ENCODE assay signal across 19 mouse cellular contexts in the genomic region with DNA sequence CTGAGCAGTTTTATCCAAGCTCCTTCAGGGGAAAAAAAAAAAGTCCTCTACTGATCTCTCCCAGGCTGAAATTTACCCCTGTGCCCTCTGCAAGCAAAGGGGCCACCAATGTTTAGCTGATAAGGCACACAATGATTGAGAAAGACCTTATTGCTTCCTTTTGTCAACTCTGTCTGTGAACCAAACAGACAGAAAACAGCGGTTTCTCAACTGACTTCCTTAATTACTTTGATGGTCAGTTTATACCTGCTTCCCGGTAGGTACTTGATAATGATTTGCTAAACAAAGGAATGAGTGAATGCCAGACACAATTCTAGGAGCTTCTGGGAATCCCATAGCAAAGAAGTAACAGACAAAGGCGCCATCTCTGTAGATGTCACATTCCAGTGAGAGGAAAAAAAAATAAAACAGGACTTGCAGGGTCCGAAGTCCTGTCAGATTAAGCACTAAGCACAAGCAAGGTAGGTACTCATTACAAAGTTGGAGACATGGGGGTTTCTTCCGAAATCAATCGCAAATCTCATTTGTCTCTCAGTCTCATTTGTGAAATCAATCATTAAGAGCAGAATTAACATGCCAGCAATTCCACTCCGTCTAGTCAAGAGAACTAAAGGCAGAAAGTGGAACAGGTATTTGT. TPM values are rescaled to one million over a fixed set of nuclear protein-coding genes. Genes with fewer than 3 reads are reported as not detected.
DNase-seq lines count a peak whose midpoint lies in the region; ATAC-seq lines count a peak whose summit lies in the region.
"Had no signal": no experiment of that assay in that cellular context is flagged by ENCODE, and none has a peak within 500 bp of the region (broad histone marks: within the 10 kb centered on the region; RNA-seq: fewer than 3 reads in every experiment).

No protein-coding gene starts in this region.

- H3K9me3 ChIP-seq in heart, embryonic 11.5 days (replicated peaks; ENCODE audit: control insufficient read depth, low read length) = no peaks in the 10 kb centered on the region
- no peaks in the 10 kb centered on the region for H3K9me3 ChIP-seq in midbrain, embryonic 11.5 days (ENCODE audit: control insufficient read depth, low read length)
- no peaks in the 10 kb centered on the region for H3K9me3 ChIP-seq in midbrain, embryonic 13.5 days
- H3K9me3 ChIP-seq in limb, embryonic 11.5 days (ENCODE audit: control insufficient read depth, low read length) = no peaks in the 10 kb centered on the region
- H3K9me3 ChIP-seq: neural tube, embryonic 13.5 days had no signal

- H3K27ac ChIP-seq in heart, embryonic 11.5 days (ENCODE audit: low read depth, low read length) = no peak overlapping the region
- H3K27ac ChIP-seq in midbrain, embryonic 11.5 days (ENCODE audit: low read depth, low read length) = no peak overlapping the region
- H3K27ac ChIP-seq in midbrain, embryonic 13.5 days = no peak overlapping the region
- 0 out of 2 replicates have a peak overlapping the region, but pooled peaks have one; percentile 30 for H3K27ac ChIP-seq in limb, embryonic 11.5 days (replicated peaks; ENCODE audit: low read depth, low read length)
- H3K27ac ChIP-seq: gastrocnemius, adult 2 months; macrophage; neural tube, embryonic 13.5 days had no signal

- no peaks in the 10 kb centered on the region for H3K36me3 ChIP-seq in heart, embryonic 11.5 days (ENCODE audit: control insufficient read depth, insufficient read depth, low read length)
- H3K36me3 ChIP-seq in midbrain, embryonic 11.5 days (ENCODE audit: control insufficient read depth, insufficient read depth, low read length) = no peaks in the 10 kb centered on the region
- H3K36me3 ChIP-seq in midbrain, embryonic 13.5 days = no peaks in the 10 kb centered on the region
- no peaks in the 10 kb centered on the region for H3K36me3 ChIP-seq in limb, embryonic 11.5 days (ENCODE audit: control insufficient read depth, insufficient read depth, low read length)
- H3K36me3 ChIP-seq: neural tube, embryonic 13.5 days had no signal

- H3K4me3 ChIP-seq in heart, embryonic 11.5 days (ENCODE audit: low read depth, low read length) = no peak overlapping the region
- no peak overlapping the region for H3K4me3 ChIP-seq in midbrain, embryonic 11.5 days (ENCODE audit: low read depth, low read length)
- H3K4me3 ChIP-seq in midbrain, embryonic 13.5 days (replicated peaks) = no peak overlapping the region
- H3K4me3 ChIP-seq in limb, embryonic 11.5 days (ENCODE audit: low read depth, low read length) = no peak overlapping the region
- H3K4me3 ChIP-seq: gastrocnemius, adult 2 months; neural tube, embryonic 13.5 days had no signal

- H3K9ac ChIP-seq in heart, embryonic 11.5 days (ENCODE audit: low read depth, low read length) = no peak overlapping the region
- H3K9ac ChIP-seq in midbrain, embryonic 11.5 days (ENCODE audit: low read length) = no peak overlapping the region
- no peak overlapping the region for H3K9ac ChIP-seq in midbrain, embryonic 13.5 days (replicated peaks)
- H3K9ac ChIP-seq in limb, embryonic 11.5 days (ENCODE audit: low read length) = no peak overlapping the region
- H3K9ac ChIP-seq: neural tube, embryonic 13.5 days had no signal

- H3K4me1 ChIP-seq in heart, embryonic 11.5 days (ENCODE audit: control insufficient read depth, insufficient read depth, low read length) = peaks cover 7% of the 10 kb centered on the region
- no peaks in the 10 kb centered on the region; the same call in 1 of the 2 replicates for H3K4me1 ChIP-seq in midbrain, embryonic 11.5 days (ENCODE audit: control insufficient read depth, insufficient read depth, low read length)
- H3K4me1 ChIP-seq in midbrain, embryonic 13.5 days (replicated peaks) = no peaks in the 10 kb centered on the region
- H3K4me1 ChIP-seq in limb, embryonic 11.5 days (ENCODE audit: control insufficient read depth, insufficient read depth, low read length) = peaks cover 11% of the 10 kb centered on the region; the same call in 1 of the 2 replicates
- H3K4me1 ChIP-seq: neural tube, embryonic 13.5 days had no signal

- peak overlapping the region; percentile 22 for H3K4me2 ChIP-seq in heart, embryonic 11.5 days
- no peak overlapping the region for H3K4me2 ChIP-seq in midbrain, embryonic 11.5 days
- no peak overlapping the region for H3K4me2 ChIP-seq in midbrain, embryonic 13.5 days (replicated peaks)
- no peak overlapping the region for H3K4me2 ChIP-seq in limb, embryonic 11.5 days (ENCODE audit: low read depth, severe bottlenecking)
- H3K4me2 ChIP-seq: neural tube, embryonic 13.5 days had no signal

- no peaks in the 10 kb centered on the region for H3K27me3 ChIP-seq in heart, embryonic 11.5 days (ENCODE audit: control insufficient read depth, insufficient read depth, low read length)
- H3K27me3 ChIP-seq in midbrain, embryonic 11.5 days (ENCODE audit: control insufficient read depth, insufficient read depth, low read length) = no peaks in the 10 kb centered on the region
- H3K27me3 ChIP-seq in midbrain, embryonic 13.5 days = peaks cover 7% of the 10 kb centered on the region; the same call in 1 of the 2 replicates
- no peaks in the 10 kb centered on the region for H3K27me3 ChIP-seq in limb, embryonic 11.5 days (ENCODE audit: control insufficient read depth, insufficient read depth, low read length)

- WGBS in heart, embryonic 11.5 days (ENCODE audit: insufficient replicate concordance) = 25% methylated on average over 7 of the region's 7 CpGs
- WGBS in midbrain, embryonic 11.5 days = 31% methylated on average over 7 of the region's 7 CpGs
- WGBS in midbrain, embryonic 13.5 days = 36% methylated on average over 7 of the region's 7 CpGs
- 20% methylated on average over 7 of the region's 7 CpGs for WGBS in limb, embryonic 11.5 days

- no peak for ATAC-seq in heart, embryonic 11.5 days (replicated peaks; ENCODE audit: insufficient number of reproducible peaks, low FRiP score, low TSS enrichment)
- ATAC-seq in midbrain, embryonic 11.5 days (ENCODE audit: low FRiP score) = no peak
- no peak for ATAC-seq in midbrain, embryonic 13.5 days
- no peak for ATAC-seq in limb, embryonic 11.5 days (ENCODE audit: insufficient number of reproducible peaks, low FRiP score, low TSS enrichment, low read depth)
- ATAC-seq in frontal cortex, adult (ENCODE audit: low TSS enrichment) = no peak
- ATAC-seq: forebrain, embryonic 16.5 days; hindbrain, embryonic 16.5 days had no signal

- no peak for DNase-seq in heart, adult 8-10 months (ENCODE audit: low spot score)
- peak; percentile 79 for DNase-seq in midbrain, embryonic 11.5 days (ENCODE audit: low spot score, missing footprints)
- DNase-seq in limb, embryonic 11.5 days (ENCODE audit: low spot score) = no peak
- DNase-seq in spleen, postnatal 4 days (ENCODE audit: low spot score in 2 of 2) = no peak
- DNase-seq in retina, postnatal 1 day = no peak
- DNase-seq: adrenal gland, postnatal 14 days; cerebellum, adult 11 months; cerebellum, postnatal 14 days; embryo, embryonic 11 days; gastrocnemius, adult 2 months; heart, postnatal 4 days; midbrain, embryonic 14.5 days had no signal

RNA-seq across cellular contexts. Expression of a gene that starts 19.1 kb away (rescaled TPM):
- 600 and 644 TPM in 2 replicates for polyA plus RNA-seq in heart, embryonic 11.5 days (2014; fragmentation: Nextera tagmentation; extraction: Ambion mirVana)
- 10 to 100 TPM in 3 of 4 experiments, 1 to 10 TPM in 1; 8.2 to 19.0 (median 11.4) TPM for total RNA-seq in heart, adult 8-10 months (2022)
- polyA plus RNA-seq in midbrain, embryonic 11.5 days (2014; fragmentation: Nextera tagmentation; extraction: Ambion mirVana) = 225 and 252 TPM in 2 replicates
- 55.9 and 58.0 TPM in 2 replicates for polyA plus RNA-seq in midbrain, embryonic 13.5 days (2015; fragmentation: Nextera tagmentation; extraction: Ambion mirVana)
- polyA plus RNA-seq in limb, embryonic 11.5 days (2014; fragmentation: Nextera tagmentation; extraction: Ambion mirVana) = 1,356 and 1,394 TPM in 2 replicates
- polyA plus RNA-seq: macrophage had no signal
